In genomic region chr19:38533230-38533629, GRCm38 (mm10) we compare ENCODE assay signal across 27 mouse cellular contexts. TPM values are rescaled to one million over a fixed set of nuclear protein-coding genes. Genes with fewer than 3 reads are reported as not detected.
A peak's percentile ranks its signal among the peaks of the same experiment; 100 is the strongest.
DNase-seq lines count a peak whose midpoint lies in the region; ATAC-seq and TF ChIP-seq lines count a peak whose summit lies in the region.
"Had no signal": no experiment of that assay in that cellular context is flagged by ENCODE, and none has a peak within 500 bp of the region (broad histone marks: within the 10 kb centered on the region; RNA-seq: fewer than 3 reads in every experiment).

No protein-coding gene starts in this region.

- H3K4me1 ChIP-seq in limb, embryonic 10.5 days, result peaks cover 9% of the 10 kb centered on the region
- H3K4me1 ChIP-seq in limb, embryonic 14.5 days (ENCODE audit: control insufficient read depth, insufficient read depth, low read length), result peaks cover 27% of the 10 kb centered on the region
- H3K4me1 ChIP-seq: embryonic facial prominence, embryonic 10.5 days; forebrain, embryonic 12.5 days; forebrain, embryonic 15.5 days; heart, embryonic 10.5 days; hindbrain, embryonic 13.5 days had no signal

- no peak overlapping the region for H3K27ac ChIP-seq in limb, embryonic 10.5 days
- H3K27ac ChIP-seq in limb, embryonic 14.5 days (replicated peaks; ENCODE audit: low read depth, low read length), result peak overlapping the region; percentile 55; the same call in 1 of the 2 replicates
- H3K27ac ChIP-seq: embryonic facial prominence, embryonic 10.5 days; embryonic facial prominence, embryonic 13.5 days; forebrain, embryonic 12.5 days; forebrain, embryonic 15.5 days; heart, embryonic 10.5 days; hindbrain, embryonic 10.5 days; hindbrain, embryonic 13.5 days had no signal

- H3K4me3 ChIP-seq in limb, embryonic 10.5 days, result no peak overlapping the region
- H3K4me3 ChIP-seq in limb, embryonic 14.5 days (replicated peaks; ENCODE audit: low read length), result no peak overlapping the region
- H3K4me3 ChIP-seq: embryonic facial prominence, embryonic 10.5 days; embryonic facial prominence, embryonic 13.5 days; erythroblast, embryonic 14.5 days; forebrain, embryonic 12.5 days; forebrain, embryonic 15.5 days; heart, embryonic 10.5 days; hindbrain, embryonic 10.5 days; hindbrain, embryonic 13.5 days had no signal

- DNase-seq in heart, postnatal 10 days, result peak; percentile 37 to 42
- no peak for DNase-seq in heart, adult 9 months (ENCODE audit: low spot score in 2 of 2)
- peak; percentile 6 for DNase-seq in limb, embryonic 10.5 days (ENCODE audit: low spot score)
- peak; percentile 75 for DNase-seq in limb, embryonic 14.5 days (ENCODE audit: low spot score)
- no peak for DNase-seq in lung, postnatal 14 days
- DNase-seq in ovary, postnatal 14 days (ENCODE audit: low spot score), result no peak
- DNase-seq: adrenal gland, adult 2 months; adrenal gland, postnatal 14 days; cerebellum, adult 11-12 months; cerebellum, adult 8-10 months; cerebellum, postnatal 10 days; cerebellum, postnatal 36 days; embryo, embryonic 11 days; gastrocnemius, postnatal 14 days; heart, postnatal 36 days had no signal

- ATAC-seq in limb, embryonic 14.5 days (ENCODE audit: low FRiP score, low read depth), result peak; percentile 53; the same call in 1 of the 2 replicates
- ATAC-seq: CD4-positive, CD25-positive, alpha-beta regulatory T cell, adult 4 months; forebrain, embryonic 15.5 days; hindbrain, embryonic 16.5 days had no signal

- H3K4me2 ChIP-seq in limb, embryonic 14.5 days (replicated peaks; ENCODE audit: low read depth, low read length, severe bottlenecking), result no peak overlapping the region
- H3K4me2 ChIP-seq: embryonic facial prominence, embryonic 13.5 days; forebrain, embryonic 12.5 days; forebrain, embryonic 15.5 days; hindbrain, embryonic 13.5 days had no signal

- H3K9ac ChIP-seq in limb, embryonic 14.5 days (ENCODE audit: low read depth, low read length, severe bottlenecking), result no peak overlapping the region
- H3K9ac ChIP-seq: embryonic facial prominence, embryonic 13.5 days; forebrain, embryonic 12.5 days; forebrain, embryonic 15.5 days; hindbrain, embryonic 13.5 days had no signal

- H3K36me3 ChIP-seq in limb, embryonic 10.5 days, result no peaks in the 10 kb centered on the region
- no peaks in the 10 kb centered on the region for H3K36me3 ChIP-seq in limb, embryonic 14.5 days (ENCODE audit: control insufficient read depth, insufficient read depth, low read length)
- H3K36me3 ChIP-seq: embryonic facial prominence, embryonic 10.5 days; embryonic facial prominence, embryonic 13.5 days; forebrain, embryonic 12.5 days; forebrain, embryonic 15.5 days; heart, embryonic 10.5 days; hindbrain, embryonic 13.5 days had no signal

- H3K27me3 ChIP-seq in limb, embryonic 10.5 days (ENCODE audit: low read depth, poor library complexity, severe bottlenecking), result no peaks in the 10 kb centered on the region
- no peaks in the 10 kb centered on the region for H3K27me3 ChIP-seq in limb, embryonic 14.5 days (ENCODE audit: control insufficient read depth, insufficient read depth, low read length)
- H3K27me3 ChIP-seq: embryonic facial prominence, embryonic 13.5 days; forebrain, embryonic 12.5 days; forebrain, embryonic 15.5 days; hindbrain, embryonic 13.5 days had no signal

- H3K9me3 ChIP-seq in limb, embryonic 10.5 days (replicated peaks), result no peaks in the 10 kb centered on the region
- no peaks in the 10 kb centered on the region for H3K9me3 ChIP-seq in limb, embryonic 14.5 days (ENCODE audit: control insufficient read depth, low read length)
- H3K9me3 ChIP-seq: embryonic facial prominence, embryonic 10.5 days; embryonic facial prominence, embryonic 13.5 days; forebrain, embryonic 12.5 days; forebrain, embryonic 15.5 days; heart, embryonic 10.5 days; hindbrain, embryonic 13.5 days had no signal

- WGBS in limb, embryonic 10.5 days, result 94% methylated on average over 5 of the region's 5 CpGs
- 23% methylated on average over 5 of the region's 5 CpGs for WGBS in limb, embryonic 14.5 days

- TF ChIP-seq POLR2A in limb, embryonic 14.5 days (IDR thresholded peaks at IDR 0.05; ENCODE audit: borderline replicate concordance, extremely low read depth, insufficient read depth, insufficient read length), result no peak

- intact Hi-C loops in heart, postnatal 10 days (cut with DNase I), result loop anchor here (5.0 kb wide), 1 partner anchor 51 kb away; the partner anchor contains the start of gene Plce1

RNA-seq across cellular contexts. Expression of gene Plce1, which starts 52.3 kb away (rescaled TPM):
- total RNA-seq in heart, postnatal 10 days (2021), result 10 to 100 TPM; 30.4 to 35.3 TPM
- polyA plus RNA-seq in limb, embryonic 10.5 days (2016; fragmentation: Nextera tagmentation; extraction: Ambion mirVana), result 1.6 and 2.6 TPM in 2 replicates
- polyA plus RNA-seq in limb, embryonic 14.5 days (2012; rRNA removed), result 10.8 and 12.6 TPM in 2 replicates
- polyA plus RNA-seq in limb, embryonic 14.5 days (2014; fragmentation: Nextera tagmentation; extraction: Ambion mirVana), result 13.3 and 13.4 TPM in 2 replicates
- total RNA-seq: MEL had no signal
- polyA plus RNA-seq: C2C12; erythroblast, embryonic 14.5 days had no signal

Comparison
In these comparisons a context has a peak if more than half of its experiments do, and no peak if none do; other contexts are left out.
1. DNase-seq: peak in heart, postnatal 10 days (2 of 2), limb, embryonic 10.5 days (single experiment) and limb, embryonic 14.5 days (single experiment); none in heart, adult 9 months (0 of 2), lung, postnatal 14 days (single experiment) and ovary, postnatal 14 days (single experiment).